Comparison of ENCODE assay signal across 8 mouse cellular contexts in the genomic region with DNA sequence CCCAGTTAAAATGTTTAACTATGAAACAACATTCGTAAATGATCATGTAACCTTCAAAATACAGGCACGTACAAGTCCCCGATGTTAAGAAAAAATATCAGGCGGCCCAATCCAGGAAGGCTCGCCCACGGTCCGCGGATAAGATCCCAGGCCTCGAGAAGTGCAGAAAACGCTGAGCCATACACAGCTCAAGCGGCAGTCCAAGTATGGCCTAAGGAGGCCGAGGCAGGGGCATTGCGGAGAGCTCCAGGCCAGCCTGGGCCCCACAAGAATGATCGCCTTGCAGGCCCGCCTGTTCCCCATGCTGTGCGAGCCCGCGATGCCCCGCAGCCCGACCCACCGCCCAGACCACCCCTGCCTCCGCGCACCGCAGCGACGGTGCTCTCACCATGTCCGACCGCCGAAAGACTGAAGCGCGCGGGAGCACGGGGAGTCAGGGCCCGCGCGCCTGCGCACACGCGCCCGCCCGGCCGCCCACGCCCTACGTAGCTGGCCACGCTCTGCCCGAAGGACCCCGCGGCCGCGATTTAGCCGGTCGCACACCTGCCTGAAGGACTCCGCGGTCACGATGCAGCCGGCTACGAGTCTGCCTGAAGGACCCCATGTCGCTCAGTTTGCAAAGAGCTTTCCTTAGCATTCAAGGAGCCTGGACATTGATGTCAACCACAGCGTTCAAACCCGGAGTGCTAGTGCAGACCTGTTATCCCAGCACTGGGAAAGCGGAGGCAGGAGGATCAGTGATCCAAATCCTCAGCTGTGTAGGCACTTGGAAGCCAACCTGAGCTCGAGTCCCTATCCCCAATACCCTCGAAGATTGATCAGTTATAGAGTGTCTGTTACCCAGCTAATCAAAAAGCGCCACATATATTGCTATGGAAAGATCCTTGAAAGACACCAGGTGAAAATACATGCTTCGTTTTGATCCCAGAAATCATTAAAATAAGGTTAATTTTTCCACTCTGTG. TPM values are rescaled to one million over a fixed set of nuclear protein-coding genes. Genes with fewer than 3 reads are reported as not detected.
A peak's percentile ranks its signal among the peaks of the same experiment; 100 is the strongest.
DNase-seq lines count a peak whose midpoint lies in the region; ATAC-seq and TF ChIP-seq lines count a peak whose summit lies in the region.

Rabggtb (minus strand) TSS at position 464 of the 964 bp plus-strand sequence.

- H3K4me1 ChIP-seq in forebrain, embryonic 12.5 days = peaks cover 50% of the 10 kb centered on the region
- H3K4me1 ChIP-seq in heart, postnatal 0 days (ENCODE audit: control insufficient read depth, insufficient read depth) = peaks cover 40% of the 10 kb centered on the region
- peaks cover 47% of the 10 kb centered on the region for H3K4me1 ChIP-seq in liver, embryonic 16.5 days (ENCODE audit: control insufficient read depth, low read depth, low read length)
- H3K4me1 ChIP-seq in neural tube, embryonic 13.5 days (replicated peaks) = peaks cover 51% of the 10 kb centered on the region
- peaks cover 3% of the 10 kb centered on the region for H3K4me1 ChIP-seq in testis, adult 2 months (ENCODE audit: control insufficient read depth, insufficient read depth, low read length)

- peak within 1 kb of the TSS; percentile 88 for H3K4me3 ChIP-seq in forebrain, embryonic 12.5 days (replicated peaks)
- H3K4me3 ChIP-seq in heart, postnatal 0 days (ENCODE audit: low read depth, low read length) = peak within 1 kb of the TSS; percentile 75
- H3K4me3 ChIP-seq in liver, embryonic 16.5 days (ENCODE audit: low read depth, low read length) = peak within 1 kb of the TSS; percentile 80
- peak within 1 kb of the TSS; percentile 84 for H3K4me3 ChIP-seq in neural tube, embryonic 13.5 days
- H3K4me3 ChIP-seq in testis, adult 2 months (ENCODE audit: control insufficient read depth, low read depth, low read length) = peak within 1 kb of the TSS; percentile 96

- no peaks in the 10 kb centered on the region for H3K27me3 ChIP-seq in forebrain, embryonic 12.5 days
- H3K27me3 ChIP-seq in heart, postnatal 0 days (ENCODE audit: control insufficient read depth, insufficient read depth, low read length) = no peaks in the 10 kb centered on the region
- H3K27me3 ChIP-seq in liver, embryonic 16.5 days (ENCODE audit: control insufficient read depth, insufficient read depth, low read depth, low read length) = no peaks in the 10 kb centered on the region
- H3K27me3 ChIP-seq in neural tube, embryonic 13.5 days = no peaks in the 10 kb centered on the region
- H3K27me3 ChIP-seq in testis, adult 2 months (ENCODE audit: control insufficient read depth, insufficient read depth, low read length) = no peaks in the 10 kb centered on the region

- DNase-seq in CD8-positive naive resting alpha-beta T cell, adult 2 months (ENCODE audit: low read depth in 2 of 2, low spot score in 2 of 2) = peak; percentile 94 to 96
- peak; percentile 82 for DNase-seq in c-Kit-positive CD71-positive TER-119-negative erythroid progenitor cells, embryonic 14.5 days (ENCODE audit: low read depth)
- DNase-seq in heart, postnatal 0 days (ENCODE audit: low spot score) = peak; percentile 89
- peak; percentile 97 for DNase-seq in kidney, postnatal 4 days

- no peaks in the 10 kb centered on the region for H3K9me3 ChIP-seq in forebrain, embryonic 12.5 days
- H3K9me3 ChIP-seq in heart, postnatal 0 days (replicated peaks; ENCODE audit: control insufficient read depth, low read length) = no peaks in the 10 kb centered on the region
- H3K9me3 ChIP-seq in liver, embryonic 16.5 days (replicated peaks; ENCODE audit: control insufficient read depth, low read length) = no peaks in the 10 kb centered on the region
- no peaks in the 10 kb centered on the region for H3K9me3 ChIP-seq in neural tube, embryonic 13.5 days

- no peak for TF ChIP-seq CTCF in heart, postnatal 0 days (IDR thresholded peaks at IDR 0.05; ENCODE audit: low read depth)
- no peak for TF ChIP-seq CTCF in testis, adult 2 months (IDR thresholded peaks at IDR 0.05; ENCODE audit: control insufficient read depth, insufficient read depth, insufficient replicate concordance, low read depth, low read length)

- H3K27ac ChIP-seq in forebrain, embryonic 12.5 days = peak within 1 kb of the TSS; percentile 89
- H3K27ac ChIP-seq in heart, postnatal 0 days (ENCODE audit: low read depth) = peak within 1 kb of the TSS; percentile 95
- peak within 1 kb of the TSS; percentile 94 for H3K27ac ChIP-seq in liver, embryonic 16.5 days (ENCODE audit: low read length)
- H3K27ac ChIP-seq in neural tube, embryonic 13.5 days (replicated peaks) = peak within 1 kb of the TSS; percentile 95
- H3K27ac ChIP-seq in testis, adult 2 months (ENCODE audit: control insufficient read depth, insufficient read depth, low read depth, low read length) = peak within 1 kb of the TSS; percentile 80

- H3K36me3 ChIP-seq in forebrain, embryonic 12.5 days (replicated peaks) = peaks cover 36% of the 10 kb centered on the region
- peaks cover 35% of the 10 kb centered on the region for H3K36me3 ChIP-seq in heart, postnatal 0 days (replicated peaks; ENCODE audit: control insufficient read depth, insufficient read depth, low read length)
- H3K36me3 ChIP-seq in liver, embryonic 16.5 days (ENCODE audit: control insufficient read depth, insufficient read depth) = peaks cover 37% of the 10 kb centered on the region
- H3K36me3 ChIP-seq in neural tube, embryonic 13.5 days = peaks cover 31% of the 10 kb centered on the region
- peaks cover 1% of the 10 kb centered on the region for H3K36me3 ChIP-seq in testis, adult 2 months (ENCODE audit: control insufficient read depth, insufficient read depth, low read length)

- 1% methylated on average over 65 of the region's 65 CpGs for WGBS in forebrain, embryonic 12.5 days
- under 1% methylated on average over 61 of the region's 65 CpGs for WGBS in heart, postnatal 0 days
- WGBS in liver, embryonic 16.5 days (ENCODE audit: insufficient replicate concordance) = under 1% methylated on average over 62 of the region's 65 CpGs
- 1% methylated on average over 63 of the region's 65 CpGs for WGBS in neural tube, embryonic 13.5 days

- ATAC-seq in forebrain, embryonic 12.5 days (ENCODE audit: low FRiP score) = peak; percentile 98
- peak; percentile 97 for ATAC-seq in heart, postnatal 0 days (ENCODE audit: insufficient read depth, low read depth)
- ATAC-seq in liver, embryonic 16.5 days (ENCODE audit: low read depth) = peak; percentile 95
- ATAC-seq in neural tube, embryonic 13.5 days (ENCODE audit: low read depth) = peak; percentile 97

- peak within 1 kb of the TSS; percentile 71 for H3K4me2 ChIP-seq in forebrain, embryonic 12.5 days
- peak within 1 kb of the TSS; percentile 82 for H3K4me2 ChIP-seq in heart, postnatal 0 days (ENCODE audit: low read depth, low read length)
- peak within 1 kb of the TSS; percentile 90 for H3K4me2 ChIP-seq in liver, embryonic 16.5 days (ENCODE audit: low read depth, low read length)
- peak within 1 kb of the TSS; percentile 88 for H3K4me2 ChIP-seq in neural tube, embryonic 13.5 days

- peak; percentile 94 for TF ChIP-seq EP300 in heart, postnatal 0 days (IDR thresholded peaks at IDR 0.05; ENCODE audit: low read depth)

- H3K9ac ChIP-seq in forebrain, embryonic 12.5 days = peak within 1 kb of the TSS; percentile 94
- H3K9ac ChIP-seq in heart, postnatal 0 days (replicated peaks; ENCODE audit: low read depth, low read length) = peak within 1 kb of the TSS; percentile 85
- peak within 1 kb of the TSS; percentile 90 for H3K9ac ChIP-seq in liver, embryonic 16.5 days (ENCODE audit: low read depth, low read length)
- H3K9ac ChIP-seq in neural tube, embryonic 13.5 days = peak within 1 kb of the TSS; percentile 93

- peak; percentile 99 for TF ChIP-seq POLR2A in testis, adult 2 months (IDR thresholded peaks at IDR 0.05; ENCODE audit: control insufficient read depth, low read depth, low read length)

RNA-seq across cellular contexts. Expression of gene Rabggtb, which starts in this region (rescaled TPM):
- 43.1 and 45.8 TPM in 2 replicates for polyA plus RNA-seq in forebrain, embryonic 12.5 days (2016; fragmentation: Nextera tagmentation; extraction: Ambion mirVana)
- 119 and 159 TPM in 2 replicates for total RNA-seq in heart, postnatal 0 days (2014; rRNA removed; ENCODE audit: low replicate concordance)
- 56.4 and 58.2 TPM in 2 replicates for polyA plus RNA-seq in heart, postnatal 0 days (2015; fragmentation: Nextera tagmentation; extraction: Ambion mirVana)
- polyA plus RNA-seq in liver, embryonic 16.5 days (2015; fragmentation: Nextera tagmentation; extraction: Ambion mirVana) = 29.1 and 35.8 TPM in 2 replicates
- polyA plus RNA-seq in neural tube, embryonic 13.5 days (2015; fragmentation: Nextera tagmentation; extraction: Ambion mirVana) = 46.9 and 51.2 TPM in 2 replicates
- polyA plus RNA-seq in testis, adult 2 months (2012; rRNA removed) = 9.8 and 11.6 TPM in 2 replicates

Comparison
In these comparisons a context has a peak if more than half of its experiments do, and no peak if none do; other contexts are left out.
1. Peak in every context shown above with its lines: DNase-seq, ATAC-seq, H3K4me3 ChIP-seq and H3K27ac ChIP-seq.